Mouse (Mus musculus) spleen, postnatal 4 days (tissue): ENCODE results near the gene Iqgap1.

Experiments used
- DNase-seq, 2 experiments: peaks; one replicate each; pipeline ENCODE4 v3.0.0; 2022; ENCODE audit warnings: low spot score in 2 of 2

Iqgap1 gene

GRCm38 (mm10) chr7:80825843-80826403 is at the start of gene Iqgap1:
Iqgap1 (minus strand) TSS chr7:80825974.
- DNase-seq = no peak

- no peak for DNase-seq
These were observed 47.9 kb upstream of the Iqgap1 start for GRCm38 (mm10) chr7:80873631-80874030.

DNA sequence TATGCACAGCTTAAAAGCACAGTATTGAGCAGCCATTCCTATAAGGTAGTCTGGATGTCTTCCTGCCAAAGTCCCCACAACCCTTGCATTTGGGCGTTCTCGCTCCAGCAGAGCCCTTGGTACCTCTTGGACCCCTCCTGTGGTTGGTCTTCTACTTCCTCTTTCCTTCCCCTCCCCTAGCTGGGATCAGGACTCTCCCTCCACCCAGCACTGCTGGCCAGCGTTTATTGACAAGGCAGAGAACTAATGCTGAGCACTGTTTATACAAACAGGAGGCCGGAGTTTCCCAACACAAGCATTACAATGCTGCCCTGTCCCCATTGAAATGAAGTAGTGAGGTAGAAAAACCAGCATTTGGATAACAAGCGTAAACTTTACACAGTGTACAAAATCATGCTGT is 47.3 kb upstream of the Iqgap1 start:
- DNase-seq = no peak

DNA sequence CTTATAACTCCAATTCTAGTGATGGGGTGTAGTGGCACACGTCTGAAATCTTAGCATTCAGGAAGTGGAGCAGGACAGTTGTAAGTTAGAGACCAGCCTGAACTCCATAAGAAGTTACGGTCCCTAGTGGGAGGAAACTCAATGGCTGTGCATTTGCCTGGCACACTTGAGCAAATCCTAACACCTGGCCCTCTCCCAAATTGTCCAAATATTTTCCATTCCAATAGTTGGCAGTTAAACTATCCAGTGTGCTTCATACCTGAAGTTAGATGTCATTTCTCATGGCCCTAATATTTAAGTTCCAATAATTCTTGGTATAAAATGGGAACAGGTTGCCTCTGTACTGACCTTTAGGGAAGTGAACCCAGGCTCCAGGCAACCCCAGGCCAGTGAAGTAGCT is 42.9 kb upstream of the Iqgap1 start:
- DNase-seq = no peak

- DNase-seq = no peak
These were observed 40.9 kb upstream of the Iqgap1 start for GRCm38 (mm10) chr7:80866514-80867147.

DNA sequence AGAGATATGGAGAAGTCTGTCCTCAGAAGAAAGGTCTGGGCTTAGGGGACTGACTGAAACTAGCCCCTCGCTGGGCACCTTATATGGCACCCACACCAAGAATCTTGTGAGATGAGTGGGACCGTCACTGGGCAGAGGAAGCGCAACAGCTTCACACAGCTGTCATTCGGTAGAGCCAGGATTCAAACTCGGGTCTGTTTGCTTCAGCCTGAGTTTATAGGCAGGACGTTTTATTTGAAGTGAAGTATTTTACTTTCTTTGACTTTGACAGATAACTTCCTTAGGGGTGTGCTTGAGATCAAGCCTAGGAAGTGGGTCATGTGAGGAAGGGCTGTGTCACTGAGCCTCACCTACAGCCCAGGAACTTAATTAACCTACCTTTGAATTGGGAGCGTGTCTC is 39.7 kb upstream of the Iqgap1 start:
- no peak for DNase-seq

DNA sequence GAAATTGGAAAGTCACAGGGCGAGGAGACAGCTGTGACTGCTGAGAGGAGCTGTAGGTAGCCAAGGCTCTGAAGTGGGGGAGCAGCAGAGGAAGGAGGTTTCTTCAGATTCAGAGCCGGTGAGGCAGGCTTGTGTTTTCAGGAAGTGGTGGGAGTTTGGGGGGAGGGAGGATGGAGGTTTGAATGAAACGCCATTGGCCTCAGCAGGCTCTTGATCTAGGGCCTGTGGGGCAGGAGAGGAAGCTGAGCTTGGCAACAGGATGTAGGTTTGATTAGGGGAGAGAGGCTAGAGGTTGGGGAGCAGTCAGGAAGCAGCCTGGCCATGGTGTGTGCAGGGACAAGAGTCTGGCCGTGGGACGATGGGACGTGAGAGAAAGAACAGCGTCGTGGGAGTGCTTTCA is 39.1 kb upstream of the Iqgap1 start:
- DNase-seq = peak in 1 of 2 experiments; percentile 32

- no peak for DNase-seq
These were observed 38.4 kb upstream of the Iqgap1 start for GRCm38 (mm10) chr7:80864151-80864550.

DNA sequence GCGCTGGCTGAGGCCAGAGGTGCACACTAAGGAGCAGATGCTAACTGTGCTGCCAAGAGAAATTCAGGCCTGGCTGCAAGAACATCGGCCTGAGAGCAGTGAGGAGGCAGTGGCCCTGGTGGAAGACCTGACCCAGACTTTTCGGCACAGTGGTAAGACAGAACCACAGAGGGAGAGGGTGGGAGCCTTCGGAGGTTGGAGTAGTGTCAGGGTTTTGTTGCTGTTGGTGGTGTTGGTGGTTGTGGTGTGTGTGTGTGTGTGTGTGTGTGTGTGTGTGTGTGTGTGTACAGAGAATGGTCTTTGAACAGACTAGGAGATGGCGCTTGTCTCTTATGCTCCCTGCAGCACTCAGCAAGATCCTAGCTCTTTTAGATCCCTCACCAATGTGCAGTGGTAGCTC is 37.7 kb upstream of the Iqgap1 start:
- DNase-seq = no peak

- DNase-seq = no peak
These were observed 36.7 kb upstream of the Iqgap1 start for GRCm38 (mm10) chr7:80862475-80862874.

GRCm38 (mm10) chr7:80860729-80861274 is 35.0 kb upstream of the Iqgap1 start, which contains the start of gene Zscan2:
Zscan2 (plus strand) TSS chr7:80860920.
- DNase-seq = peak; percentile 79 to 86

GRCm38 (mm10) chr7:80860227-80860626 is 34.5 kb upstream of the Iqgap1 start:
- DNase-seq = peak in 1 of 2 experiments; percentile 35

- DNase-seq = peak; percentile 77 to 88
These were observed 31.4 kb upstream of the Iqgap1 start for GRCm38 (mm10) chr7:80857181-80857580.

- no peak for DNase-seq
These were observed 29.5 kb upstream of the Iqgap1 start for GRCm38 (mm10) chr7:80855316-80855715.

DNA sequence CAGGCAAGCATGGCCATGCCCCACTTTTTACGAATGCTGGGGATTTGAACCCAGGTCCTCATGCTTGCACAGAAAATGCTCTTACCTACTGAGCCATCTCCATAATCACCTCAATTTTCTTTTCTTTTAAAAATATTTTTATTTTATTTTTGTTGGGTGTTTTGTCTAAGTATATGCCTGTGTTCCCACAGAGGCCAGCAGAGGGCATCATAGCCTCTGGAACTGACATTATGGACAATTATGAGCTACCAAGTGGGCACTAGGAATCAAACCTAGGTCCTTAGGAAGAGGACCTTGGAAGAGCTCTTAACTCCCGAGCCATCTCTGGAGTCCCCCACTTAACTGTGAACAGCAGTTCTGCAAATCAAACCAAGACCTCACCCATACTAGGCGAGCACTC is 27.4 kb upstream of the Iqgap1 start:
- DNase-seq = no peak

DNA sequence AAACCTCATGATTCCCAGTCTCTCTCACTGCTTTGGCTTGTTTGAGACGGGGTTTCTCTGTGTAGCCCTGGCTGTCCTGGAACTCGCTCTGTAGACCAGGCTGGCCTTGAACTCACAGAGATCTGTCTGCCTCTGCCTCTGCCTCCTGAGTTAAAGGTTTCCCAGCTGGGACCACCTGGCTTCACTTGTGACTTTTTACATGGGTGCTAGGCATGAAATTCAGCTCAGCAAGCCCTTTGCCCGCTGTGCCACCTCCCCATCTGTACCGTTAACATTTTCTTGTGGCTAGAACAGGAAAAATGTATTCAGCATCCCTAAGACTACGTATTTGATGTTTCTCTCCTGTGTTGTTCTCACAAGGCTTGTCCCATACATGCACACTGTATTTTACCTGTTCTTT is 24.7 kb upstream of the Iqgap1 start:
- no peak for DNase-seq

DNA sequence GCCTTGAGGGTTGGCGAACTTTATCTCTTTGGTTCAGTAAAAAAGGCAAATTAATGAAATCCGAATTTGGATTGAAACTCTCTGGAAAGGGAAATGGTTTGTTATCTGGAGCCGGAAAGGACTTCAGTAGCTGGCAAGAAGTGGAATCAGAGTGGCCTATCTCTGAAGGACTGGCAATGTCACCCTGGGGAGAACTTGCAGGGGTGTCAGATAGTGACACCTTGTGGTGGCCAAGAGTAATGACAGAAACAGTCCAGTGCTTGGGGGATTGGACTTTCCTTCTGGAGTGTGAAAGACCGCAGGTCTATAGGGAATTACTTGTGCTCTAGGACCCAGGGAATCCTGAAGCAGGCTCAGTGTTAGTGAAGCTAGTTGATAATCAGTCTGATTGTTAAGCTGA is 23.9 kb upstream of the Iqgap1 start:
- DNase-seq = no peak

GRCm38 (mm10) chr7:80849267-80849666 is 23.5 kb upstream of the Iqgap1 start:
- no peak for DNase-seq

- DNase-seq = no peak
These were observed 20.9 kb upstream of the Iqgap1 start for GRCm38 (mm10) chr7:80846709-80847108.

DNA sequence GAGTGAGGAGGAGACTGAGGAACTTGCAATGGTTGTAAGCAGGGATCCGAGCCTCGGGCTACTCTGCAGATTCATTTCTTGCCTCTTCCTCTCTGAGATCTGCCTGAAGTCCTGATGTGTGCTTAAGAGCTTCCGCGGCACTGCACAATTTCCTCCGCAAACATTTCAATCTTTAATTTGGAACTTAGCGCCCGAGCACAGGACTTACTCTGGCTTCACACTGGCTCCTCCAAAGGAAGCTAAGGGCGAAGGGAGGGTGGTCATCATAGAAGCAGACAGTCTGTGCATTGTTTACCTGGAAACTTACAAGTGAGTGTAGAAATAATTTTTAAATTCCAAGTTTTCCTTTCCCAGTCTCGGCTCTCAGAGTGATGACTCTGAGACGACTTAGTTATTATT is 20.5 kb upstream of the Iqgap1 start:
- DNase-seq = no peak

- no peak for DNase-seq
These were observed 20.0 kb upstream of the Iqgap1 start for GRCm38 (mm10) chr7:80845621-80846279.

DNA sequence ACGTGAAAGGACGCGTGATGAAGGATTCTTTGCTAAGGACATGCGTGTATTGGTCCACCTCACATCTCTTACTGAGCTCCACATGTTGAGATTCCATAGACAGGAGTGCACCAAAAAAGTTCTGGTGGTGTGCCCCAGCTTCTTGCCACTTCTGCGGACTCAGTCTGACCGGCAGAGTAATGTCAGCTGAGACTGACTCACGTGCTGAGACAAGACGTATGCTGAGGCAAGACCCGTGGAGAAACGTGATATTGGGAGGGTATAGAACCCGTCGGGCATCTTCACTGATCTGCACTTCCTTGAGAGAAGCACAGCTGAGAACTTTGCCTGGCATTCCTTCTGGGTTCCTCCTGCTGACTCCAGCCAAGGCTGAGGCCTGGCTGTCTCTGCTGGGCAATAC is 18.9 kb upstream of the Iqgap1 start:
- no peak for DNase-seq
